Mouse (Mus musculus) thymus, adult 2 months (tissue): ENCODE results near the gene Gm49373.

ENCODE experiments used
- CTCF ChIP-seq: fragments of 200-500 bp; IDR thresholded peaks from 2 replicates; pipeline ENCODE4 v1.5.1; 2012; ENCODE audit warnings: mild to moderate bottlenecking, control low read depth, low read length, moderate library complexity, borderline replicate concordance; ENCODE audit not compliant: control insufficient read depth, poor library complexity, insufficient read depth; ENCODE audit errors: extremely low read depth
- POLR2A ChIP-seq: fragments of 200-500 bp; IDR thresholded peaks from 2 replicates; pipeline ENCODE4 v1.6.1; 2012; ENCODE audit warnings: mild to moderate bottlenecking, low read length, control low read depth, moderate library complexity; ENCODE audit not compliant: control insufficient read depth, poor library complexity, insufficient read depth; ENCODE audit errors: extremely low read depth

GRCm38 (mm10) chr9:21031251-21031895, 41.5 kb downstream of the Gm49373 start:
- TF ChIP-seq CTCF (no peak), POLR2A (no peak)
